Mouse (Mus musculus) left cerebral cortex, postnatal 14 days (tissue): ENCODE measurements around the gene Zfp839. TPM values are rescaled to one million over a fixed set of nuclear protein-coding genes. Genes with fewer than 3 reads are reported as not detected.

Source experiments
- DNase-seq, 2 experiments: peaks; one replicate each; pipeline ENCODE4 v3.0.0; 2021 to 2022; ENCODE audit warnings: low spot score in 2 of 2, mixed read lengths in 1 of 2
- intact Hi-C: fragments of 180-260 bp; cut with DNase I; formaldehyde crosslinking; loops from one replicate; pipeline ENCODE4 v1.15.1; 2025
- long read RNA-seq, 2 experiments: library from polyadenylated mRNA; stranded (forward); transcript quantifications; one replicate each; pipeline ENCODE4 v2.0.0; 2021
- total RNA-seq, 2 experiments: library from RNA; stranded (reverse); gene quantifications; 2 replicates each; pipeline ENCODE4 v1.2.3; 2021

Zfp839 gene
- 1 to 10 TPM; 9.1 to 9.6 TPM for total RNA-seq
- long read RNA-seq, experiment 1, partial matches to known transcripts = 0 of 9 reads
- long read RNA-seq, experiment 1, other reads (novel, unspliced or antisense) = 7 of 9 reads
- long read RNA-seq, experiment 2, partial matches to known transcripts = 3 of 15 reads
- long read RNA-seq, experiment 2, other reads (novel, unspliced or antisense) = 7 of 15 reads

DNA sequence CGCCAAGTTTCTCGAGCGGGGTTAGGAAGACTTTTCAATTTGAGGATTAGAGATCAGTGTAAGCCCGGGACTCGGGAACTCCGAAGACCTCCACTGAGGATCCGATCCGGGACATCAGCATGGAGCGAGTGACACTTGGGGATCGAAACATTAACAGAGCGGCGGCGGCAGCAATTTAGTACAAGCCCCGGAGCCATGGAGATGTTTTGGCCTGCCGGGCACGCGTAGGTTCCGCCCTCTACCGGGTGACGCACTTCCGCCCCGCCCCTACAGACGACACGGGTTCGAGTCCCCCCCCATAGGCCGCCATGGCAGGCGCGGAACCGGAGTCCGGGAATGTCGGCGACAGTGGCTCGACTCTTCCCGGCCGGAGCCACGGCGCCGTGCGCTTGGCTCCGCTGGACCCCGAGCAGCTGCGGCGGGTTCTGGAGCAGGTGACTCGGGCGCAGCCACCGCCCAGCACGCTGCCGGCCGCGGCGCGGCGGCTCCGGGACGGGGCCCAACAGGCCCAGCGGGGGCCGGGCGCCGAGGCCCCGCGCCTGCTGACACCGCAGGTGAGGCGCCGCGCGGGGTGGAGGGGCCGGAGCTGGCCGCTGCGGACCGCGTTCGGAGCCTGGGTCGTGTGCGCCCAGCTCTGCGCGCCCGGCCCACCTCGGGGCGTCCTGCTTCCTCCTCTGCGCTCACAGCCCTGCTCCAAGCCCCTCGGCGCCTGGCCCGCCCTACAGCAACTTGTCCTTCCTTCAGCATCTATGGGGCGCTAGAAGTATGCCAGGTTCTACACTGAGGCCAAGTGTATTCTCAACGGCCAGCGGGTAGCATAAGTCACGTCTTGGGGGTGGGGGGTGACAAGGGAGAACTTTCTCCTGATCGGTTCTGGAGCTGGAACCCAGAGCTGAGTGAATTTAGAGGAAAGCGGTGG is at the start of gene Zfp839:
TSS of gene Zfp839 (plus strand) at position 244 of the 919 bp plus-strand sequence.
- peak; percentile 85 to 87 for DNase-seq
- intact Hi-C loops = no loop called here

DNA sequence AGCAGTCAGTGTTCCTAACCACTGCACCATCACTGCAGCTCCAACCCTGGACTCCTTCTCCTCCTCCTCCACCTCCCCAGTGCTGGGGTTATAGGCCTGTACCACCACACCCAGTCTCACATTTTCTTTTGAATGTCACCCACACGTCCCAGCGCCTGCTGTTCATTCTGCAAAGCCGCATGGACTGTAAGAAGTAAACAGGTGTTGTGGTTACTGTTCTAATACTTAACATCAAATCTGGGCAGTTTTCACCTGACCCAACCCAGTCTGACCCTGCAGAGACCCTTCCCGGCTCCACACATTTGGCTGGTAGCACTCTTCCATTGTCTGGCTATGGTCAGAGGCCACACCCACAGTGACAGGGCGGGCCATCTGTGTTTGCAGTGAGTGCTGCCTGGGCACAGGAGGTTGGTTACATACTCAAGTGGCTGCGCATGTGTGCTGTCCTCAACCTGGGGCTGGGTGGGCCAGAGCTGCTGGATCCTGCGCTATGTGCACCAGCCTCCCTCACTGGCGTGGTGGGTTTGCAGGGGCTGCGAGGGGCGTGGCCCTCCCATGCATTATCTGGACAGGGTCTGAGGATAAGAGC is 48.1 kb upstream of the Zfp839 start:
- intact Hi-C loops = no loop called here
- no peak for DNase-seq

DNA sequence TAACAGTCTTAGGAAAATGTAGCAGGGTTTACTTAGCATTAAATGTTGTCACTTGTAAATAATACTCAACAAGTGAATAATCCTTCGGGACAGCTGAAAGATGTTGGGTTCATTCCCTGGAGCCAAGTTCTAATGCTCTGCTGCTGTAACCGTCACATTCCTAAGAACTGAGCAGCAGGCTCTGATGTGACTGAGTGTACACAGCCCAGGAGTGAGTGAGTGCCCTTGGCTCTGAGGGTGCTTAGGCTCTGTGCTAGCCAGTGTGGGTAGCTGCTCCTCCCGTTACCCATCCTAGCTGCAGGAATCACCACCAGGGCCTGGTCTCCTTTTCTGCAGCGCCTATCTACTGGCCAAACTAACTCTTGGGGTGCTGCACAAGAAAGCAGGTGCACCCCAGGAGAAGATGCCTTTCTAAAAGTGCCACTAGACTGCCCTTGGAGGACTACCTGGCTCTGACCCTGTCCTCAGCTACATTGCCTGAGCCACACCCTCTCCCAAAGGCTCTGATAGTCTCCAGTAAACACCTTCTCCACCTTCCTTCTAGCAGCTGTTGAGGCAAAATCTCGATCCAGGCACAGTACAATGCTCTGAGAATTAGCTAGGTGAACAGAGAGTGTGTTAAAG is 47.3 kb upstream of the Zfp839 start:
- no peak for DNase-seq
- intact Hi-C loops = no loop called here

DNA sequence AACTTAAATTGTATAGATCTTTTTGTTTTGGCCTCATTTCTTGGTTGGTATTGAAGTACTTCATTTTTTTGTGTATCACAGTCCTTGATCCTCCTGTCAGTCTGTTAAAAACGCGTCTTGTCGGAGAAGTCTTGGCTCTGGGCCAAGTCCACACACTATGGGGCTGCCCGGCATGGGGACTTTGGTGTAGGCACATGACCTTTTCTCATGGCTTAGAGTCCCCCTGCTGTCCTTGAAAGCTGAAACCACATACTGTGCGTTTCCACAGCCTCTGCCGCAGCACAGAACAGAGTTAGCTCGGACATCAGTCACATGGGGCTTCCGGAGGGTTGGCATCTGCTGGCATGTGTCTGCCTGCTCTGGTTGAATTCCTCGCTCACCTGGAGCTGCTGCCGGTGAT is 45.8 kb upstream of the Zfp839 start:
- intact Hi-C loops = no loop called here
- peak in 1 of 2 experiments; percentile 27 for DNase-seq

DNA sequence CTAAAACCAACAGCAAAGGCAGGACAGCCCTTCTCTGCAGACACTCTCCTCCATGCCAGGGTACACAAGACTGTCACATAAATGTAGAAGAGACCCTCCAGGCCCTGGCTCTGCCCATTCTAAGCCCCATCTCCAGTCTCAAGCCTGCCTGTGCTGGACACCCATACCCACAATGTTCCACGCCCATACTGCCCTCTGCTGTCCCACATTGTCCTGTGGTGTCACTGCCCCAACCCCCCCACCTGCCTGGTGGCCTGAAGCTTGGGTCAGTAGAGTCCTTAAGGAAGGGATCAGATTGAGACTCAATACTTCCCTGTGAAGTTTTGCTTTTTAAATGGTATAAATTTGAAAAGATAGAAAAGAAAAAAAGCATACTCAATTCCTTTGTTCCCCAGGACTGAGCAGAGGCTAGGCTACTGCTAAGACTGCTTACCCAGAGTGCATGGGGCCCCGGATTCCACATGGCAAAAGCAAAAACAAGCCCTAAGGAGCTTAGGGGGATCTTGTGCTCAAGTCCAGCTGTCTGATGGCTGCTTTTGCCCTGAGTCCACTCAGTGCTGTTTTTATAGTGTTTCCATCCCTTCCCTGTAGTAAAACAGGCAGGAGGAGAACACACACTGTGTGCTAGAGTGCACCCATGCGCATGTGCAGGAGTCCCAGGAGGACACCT is 43.6 kb upstream of the Zfp839 start:
- DNase-seq = no peak
- intact Hi-C loops = no loop called here

DNA sequence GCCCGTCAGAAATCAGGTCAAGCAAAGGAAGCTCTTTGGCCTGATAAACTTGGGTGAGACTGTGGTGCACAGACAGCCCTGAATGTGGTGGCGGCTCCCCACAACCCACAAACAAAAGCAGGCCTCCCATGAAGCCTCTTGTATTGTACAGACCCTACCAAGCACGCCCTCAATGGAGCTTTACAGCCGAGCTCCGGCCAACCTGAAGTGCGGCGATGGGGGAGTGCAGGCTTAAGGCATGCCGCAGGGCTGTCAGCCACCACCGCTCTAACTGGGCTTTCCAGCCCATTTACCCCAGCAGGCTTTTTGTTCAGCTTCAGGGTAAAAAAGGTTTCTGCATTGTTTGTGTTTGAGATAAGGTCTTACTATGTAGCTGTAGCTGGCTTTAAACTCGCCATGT is 41.6 kb upstream of the Zfp839 start:
- intact Hi-C loops = no loop called here
- DNase-seq = no peak

DNA sequence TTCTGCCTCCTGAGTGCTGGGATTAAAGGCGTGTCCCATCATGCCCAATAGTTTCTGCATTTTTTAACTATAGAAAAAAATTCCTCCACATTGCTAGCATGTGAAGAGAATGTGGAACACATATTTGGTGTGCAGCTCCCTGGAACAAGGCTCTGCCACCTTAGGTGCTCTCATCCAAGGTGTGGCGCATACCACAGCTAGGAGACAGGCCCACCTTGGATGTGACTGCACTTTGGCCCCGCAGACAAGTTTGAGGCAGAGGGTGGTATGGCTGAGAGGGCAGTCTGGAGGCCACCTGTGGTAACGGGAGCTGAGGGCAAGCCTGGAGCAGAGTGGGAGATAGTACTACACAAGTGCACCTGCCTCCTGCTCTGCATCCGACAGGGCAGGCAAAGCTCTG is 41.2 kb upstream of the Zfp839 start:
- intact Hi-C loops = no loop called here
- no peak for DNase-seq

DNA sequence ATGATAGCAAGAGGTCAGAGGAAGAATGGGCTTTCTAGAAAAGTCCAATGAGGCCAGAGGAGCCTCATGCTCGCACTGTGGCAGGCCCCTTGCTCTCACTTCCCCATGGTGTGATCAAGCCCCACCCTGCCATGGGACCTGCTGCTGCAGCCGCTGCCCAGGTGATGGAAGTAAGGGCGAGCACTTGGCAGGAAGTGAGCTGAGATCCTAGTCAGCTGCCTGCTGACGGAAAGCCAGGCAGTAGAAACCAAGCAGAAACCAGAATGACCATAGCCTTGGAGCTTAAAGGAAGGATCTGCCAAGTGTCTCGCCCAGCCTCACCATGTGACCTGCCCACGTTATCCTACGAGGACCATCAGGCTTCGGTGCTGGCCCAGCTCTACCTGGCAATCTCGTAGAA is 36.9 kb upstream of the Zfp839 start:
- no peak for DNase-seq
- intact Hi-C loops = no loop called here

DNA sequence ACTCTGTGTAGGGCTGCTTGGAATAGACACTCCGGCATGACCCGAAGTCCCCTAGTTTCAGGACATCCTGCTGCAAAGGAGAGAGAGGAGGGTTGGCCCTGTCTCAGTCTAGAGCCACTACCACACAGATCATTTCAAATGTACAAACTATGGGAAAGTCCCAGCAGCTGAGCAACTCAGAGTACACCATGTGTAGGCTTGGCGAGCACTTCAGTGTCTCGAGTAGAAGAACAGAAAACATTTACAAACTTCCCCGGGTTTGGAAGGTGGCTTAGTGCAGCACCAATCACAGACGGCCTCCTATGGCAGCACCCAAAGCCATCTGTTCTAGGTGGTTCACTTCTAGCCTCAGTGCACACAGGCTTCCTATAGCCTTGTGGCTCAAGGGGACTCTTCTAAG is 36.4 kb upstream of the Zfp839 start:
- intact Hi-C loops = no loop called here

DNA sequence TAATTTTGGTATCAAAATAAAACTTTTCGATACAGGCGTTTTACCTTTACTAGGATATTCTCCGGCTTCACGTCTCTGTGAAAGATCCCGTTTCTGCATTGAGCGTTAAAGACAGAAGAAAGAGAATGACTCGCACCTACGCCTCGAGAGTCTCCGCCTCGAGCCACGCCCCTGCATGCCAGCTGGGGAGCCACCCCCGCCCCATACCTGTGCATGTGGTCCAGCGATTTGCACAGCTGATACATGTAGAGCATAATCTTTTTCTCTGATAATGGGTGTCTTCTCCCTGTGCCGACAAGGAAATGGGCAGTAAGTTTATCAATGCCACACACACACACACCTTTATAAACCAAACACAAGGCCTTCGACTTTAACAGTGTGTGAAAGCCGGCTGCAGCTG is 35.1 kb upstream of the Zfp839 start:
- no peak for DNase-seq
- intact Hi-C loops = no loop called here

More for the DNA sequence above, 36.4 kb upstream of the Zfp839 start:
- DNase-seq = no peak

DNA sequence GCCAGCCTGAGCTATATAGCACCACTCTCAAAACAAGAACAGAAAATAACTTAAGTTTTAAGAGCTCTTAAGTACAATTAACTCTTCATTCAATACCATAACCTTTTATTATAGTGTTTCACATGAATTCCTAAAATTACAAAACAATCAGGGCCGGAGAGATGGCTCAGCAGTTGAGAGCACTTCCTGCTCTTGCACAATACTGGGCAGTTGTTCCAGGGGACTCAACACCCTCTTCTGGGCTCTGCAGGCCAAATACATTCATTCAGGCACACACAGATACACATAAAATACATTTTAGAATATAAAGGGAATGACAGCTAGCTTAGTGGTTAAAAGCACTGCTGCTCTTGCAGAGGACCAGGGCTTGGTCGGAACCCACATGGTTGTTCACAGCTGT is 33.2 kb upstream of the Zfp839 start:
- intact Hi-C loops = no loop called here
- no peak for DNase-seq

DNA sequence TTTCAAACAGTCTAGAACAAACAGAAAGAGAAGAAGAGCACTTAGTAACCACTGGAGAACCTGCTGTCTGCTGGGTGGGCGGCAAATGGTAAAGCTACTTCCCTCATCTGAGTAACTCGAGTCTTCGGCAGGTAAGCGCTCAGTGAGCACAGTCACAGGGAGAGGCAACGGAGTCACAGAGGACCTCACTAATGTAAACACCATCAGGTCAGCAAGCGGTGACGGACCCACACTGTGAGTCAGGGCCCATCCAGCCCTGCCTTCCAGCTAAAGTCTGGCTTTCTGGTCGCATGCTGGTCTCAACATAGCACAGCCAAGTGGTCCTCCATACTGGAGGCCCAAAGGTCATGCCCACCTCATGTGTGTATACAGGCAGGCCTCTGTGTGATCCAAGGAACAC is 30.7 kb upstream of the Zfp839 start:
- intact Hi-C loops = no loop called here
- DNase-seq = no peak

DNA sequence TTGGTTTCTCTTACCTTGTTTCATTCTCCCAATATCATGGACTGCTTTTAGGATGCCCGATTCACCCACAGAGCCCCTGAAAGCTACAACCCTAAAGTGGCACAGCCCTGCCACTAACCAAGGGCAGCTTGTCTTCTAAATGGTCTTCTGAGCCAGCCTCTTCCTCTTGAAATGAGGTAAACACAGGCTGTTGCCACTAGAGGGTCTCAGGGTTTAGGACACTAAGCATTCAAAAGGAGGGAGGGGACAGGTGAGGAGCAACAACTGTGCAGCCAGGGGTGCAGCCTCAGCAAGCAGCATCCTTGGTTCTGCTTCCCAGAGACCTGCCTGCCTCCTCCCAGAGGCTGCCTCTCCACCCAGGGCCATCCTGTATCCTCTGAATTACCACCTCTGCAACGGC is 28.3 kb upstream of the Zfp839 start:
- no peak for DNase-seq
- intact Hi-C loops = no loop called here

DNA sequence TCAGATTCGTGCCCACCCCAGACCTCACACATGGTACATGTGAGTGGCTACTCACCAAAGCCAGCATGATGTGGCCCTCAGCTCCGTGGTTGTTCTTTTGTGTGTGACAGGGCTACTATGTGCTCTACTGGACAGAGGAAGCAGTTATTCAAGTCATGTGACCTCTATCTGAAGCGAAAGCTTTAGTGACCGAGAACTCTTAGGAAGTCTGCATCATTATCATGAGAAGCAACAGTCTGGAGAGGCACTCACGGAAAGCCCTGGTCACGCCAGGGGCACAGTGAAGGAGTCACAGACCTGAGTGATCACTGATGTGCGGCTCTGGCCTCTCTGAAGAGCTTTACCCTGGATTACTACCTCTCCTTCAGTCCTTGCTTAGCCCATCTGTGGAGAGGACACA is 27.7 kb upstream of the Zfp839 start:
- intact Hi-C loops = no loop called here
- DNase-seq = no peak

DNA sequence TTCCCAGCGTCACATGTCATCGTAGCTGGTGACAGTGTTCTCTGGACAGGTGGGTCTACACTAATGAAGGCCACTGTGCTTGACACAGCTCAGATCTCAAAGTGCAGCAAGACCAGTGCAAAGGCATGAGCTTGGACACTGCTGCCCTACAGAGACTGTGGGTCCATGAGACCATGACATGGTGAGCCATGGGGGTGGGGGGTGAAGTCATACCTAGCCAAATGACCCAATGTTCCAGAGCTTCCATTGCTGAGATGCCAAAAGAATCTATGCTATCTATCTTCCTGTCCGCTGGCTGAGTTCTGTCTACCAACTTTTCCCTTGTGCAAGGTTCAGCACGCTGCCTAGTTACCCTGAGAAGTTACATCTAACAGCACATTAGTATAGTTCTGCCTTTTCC is 21.1 kb upstream of the Zfp839 start:
- intact Hi-C loops = no loop called here
- no peak for DNase-seq

DNA sequence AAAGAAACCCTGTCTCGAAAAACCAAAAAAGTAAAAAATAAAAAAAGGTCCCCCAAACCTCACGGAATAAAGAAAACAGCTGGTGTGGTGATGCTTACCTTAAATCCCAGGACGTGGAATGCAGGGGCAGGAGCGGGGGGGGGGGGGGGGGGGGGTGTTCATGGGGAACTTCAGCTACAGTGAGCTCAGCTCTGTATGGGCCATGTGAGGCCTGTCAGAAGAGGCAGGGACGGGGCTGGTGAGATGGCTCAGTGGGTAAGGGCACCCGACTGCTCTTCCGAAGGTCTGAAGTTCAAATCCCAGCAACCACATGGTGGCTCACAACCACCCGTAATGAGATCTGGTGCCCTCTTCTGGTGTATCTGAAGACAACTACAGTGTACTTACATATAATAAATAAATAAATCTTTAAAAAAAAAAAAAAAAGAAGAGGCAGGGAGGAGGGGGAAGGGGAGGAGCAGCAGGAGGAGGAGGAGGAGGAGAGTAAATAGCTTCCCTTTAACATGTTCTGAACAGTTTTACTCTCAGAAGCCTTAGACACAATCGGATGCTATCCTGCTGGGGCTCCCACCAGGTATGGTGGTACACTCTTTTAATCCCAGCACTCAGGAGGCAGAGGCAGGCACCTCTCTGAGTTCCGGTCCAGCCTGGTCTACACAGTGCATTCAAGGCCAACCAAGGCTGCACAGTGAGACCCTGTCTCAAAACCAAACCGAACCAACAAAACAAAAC is 19.6 kb upstream of the Zfp839 start:
- intact Hi-C loops = no loop called here
- no peak for DNase-seq

DNA sequence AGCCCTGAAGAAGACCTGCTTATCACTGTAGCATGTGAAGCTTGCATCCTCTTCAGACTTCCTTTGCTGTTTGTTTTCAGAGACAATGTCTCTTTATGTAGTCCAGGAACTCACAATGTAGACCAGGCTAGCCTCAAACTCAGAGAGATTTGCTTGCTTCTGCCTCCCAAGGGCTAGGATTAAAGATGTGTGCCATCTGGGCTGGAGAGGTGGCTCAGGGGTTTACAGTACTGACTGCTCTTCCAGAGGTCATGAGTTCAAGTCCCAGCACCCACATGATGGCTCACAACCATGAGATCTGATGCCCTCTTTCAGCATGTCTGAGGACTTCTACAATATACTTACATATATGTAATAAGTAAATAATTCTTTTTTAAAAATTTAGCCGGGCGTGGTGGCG is 14.9 kb upstream of the Zfp839 start:
- intact Hi-C loops = no loop called here
- no peak for DNase-seq

DNA sequence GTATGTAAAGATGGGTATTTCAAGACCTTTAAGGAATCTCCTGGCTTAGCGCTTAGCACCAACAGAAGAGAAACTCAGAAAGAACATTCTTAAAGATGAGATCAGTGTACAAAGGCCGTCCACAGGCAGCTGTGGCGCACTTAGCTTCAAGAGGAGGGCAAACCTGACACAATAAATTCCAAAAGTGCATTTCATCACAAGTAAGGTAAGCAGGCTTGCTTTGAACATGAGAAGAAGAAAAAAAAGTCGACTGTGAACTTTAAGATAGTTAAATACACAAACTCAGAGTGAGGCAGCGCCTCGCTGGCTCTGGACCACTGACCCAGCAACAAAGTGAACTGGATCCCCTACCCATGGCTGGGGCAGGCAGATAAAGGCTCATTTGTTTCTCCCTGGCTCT is 13.3 kb upstream of the Zfp839 start:
- intact Hi-C loops = no loop called here
- no peak for DNase-seq

DNA sequence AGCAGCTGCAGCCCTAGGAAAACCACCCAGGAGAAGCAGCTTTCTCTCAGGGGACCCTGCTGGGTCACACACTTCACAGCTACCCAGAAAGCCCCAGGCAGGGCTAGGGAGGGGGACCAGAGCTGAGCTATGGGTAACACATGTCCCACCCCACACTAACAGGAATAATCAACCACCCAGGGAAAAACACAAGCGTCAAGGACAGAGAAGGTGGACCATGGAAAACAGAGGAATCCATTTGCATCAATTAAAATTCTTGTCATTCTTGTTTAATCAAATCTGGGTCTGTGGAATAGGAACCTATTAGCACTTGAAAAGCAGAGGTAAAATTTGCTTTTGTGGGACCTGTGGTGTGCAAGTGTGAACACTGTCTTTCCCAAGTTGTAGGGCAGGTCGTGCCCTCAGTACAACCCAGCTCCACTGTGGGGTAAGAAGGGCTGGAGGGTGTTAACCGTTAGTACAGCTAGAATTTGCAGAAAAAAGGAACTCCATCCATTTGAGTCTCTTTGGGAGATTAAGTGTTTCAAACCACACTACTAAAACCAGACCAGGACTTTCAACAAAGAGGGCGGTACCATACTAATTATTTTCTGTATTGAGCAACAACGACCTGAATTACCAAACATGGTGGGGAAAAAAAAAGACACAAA is 12.7 kb upstream of the Zfp839 start:
- intact Hi-C loops = no loop called here
- no peak for DNase-seq
